Comparison of ENCODE assay signal across 8 mouse cellular contexts in the genomic region with DNA sequence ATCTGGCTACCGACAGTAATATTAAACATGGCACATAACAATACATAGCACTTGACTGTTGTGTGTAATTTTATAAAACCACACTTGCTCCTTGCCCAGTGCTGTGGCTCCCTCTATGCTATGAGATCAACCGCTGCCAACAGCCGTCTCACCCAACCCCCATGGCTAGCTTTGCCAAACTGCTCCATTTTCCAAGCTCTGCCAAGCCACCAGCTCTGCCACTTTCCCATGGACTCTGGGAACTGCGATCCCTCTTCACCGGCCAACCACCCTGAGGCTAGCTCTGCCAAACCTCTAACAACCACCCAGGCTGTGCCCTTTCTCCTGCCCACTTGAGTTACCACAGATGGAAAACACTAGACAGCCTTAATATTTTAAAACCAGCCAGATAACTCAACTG. TPM values are rescaled to one million over a fixed set of nuclear protein-coding genes. Genes with fewer than 3 reads are reported as not detected.
DNase-seq lines count a peak whose midpoint lies in the region; ATAC-seq and TF ChIP-seq lines count a peak whose summit lies in the region.

No protein-coding gene starts in this region.

- H3K27me3 ChIP-seq in forebrain, embryonic 16.5 days (replicated peaks; ENCODE audit: control insufficient read depth, insufficient read depth, low read length), result no peaks in the 10 kb centered on the region
- no peaks in the 10 kb centered on the region for H3K27me3 ChIP-seq in forebrain, embryonic 12.5 days
- no peaks in the 10 kb centered on the region for H3K27me3 ChIP-seq in lung, postnatal 0 days (replicated peaks; ENCODE audit: insufficient read depth, low read length)
- no peaks in the 10 kb centered on the region for H3K27me3 ChIP-seq in forebrain, embryonic 14.5 days (replicated peaks; ENCODE audit: control insufficient read depth, insufficient read depth, low read length)

- no peak for TF ChIP-seq EP300 in lung, postnatal 0 days (IDR thresholded peaks at IDR 0.05)

- 0 out of 2 replicates have a peak, but pooled peaks have one; percentile 9 for ATAC-seq in forebrain, embryonic 16.5 days
- no peak for ATAC-seq in forebrain, embryonic 12.5 days (ENCODE audit: low FRiP score)
- no peak for ATAC-seq in lung, postnatal 0 days
- ATAC-seq in forebrain, embryonic 14.5 days, result no peak

- H3K4me3 ChIP-seq in forebrain, embryonic 16.5 days (replicated peaks; ENCODE audit: low read length), result no peak overlapping the region
- no peak overlapping the region for H3K4me3 ChIP-seq in forebrain, embryonic 12.5 days (replicated peaks)
- H3K4me3 ChIP-seq in lung, postnatal 0 days (ENCODE audit: low read depth, low read length), result no peak overlapping the region
- H3K4me3 ChIP-seq in forebrain, embryonic 14.5 days (ENCODE audit: low read depth, low read length), result no peak overlapping the region

- peaks cover 21% of the 10 kb centered on the region for H3K4me1 ChIP-seq in forebrain, embryonic 16.5 days (replicated peaks; ENCODE audit: control insufficient read depth, insufficient read depth, low read length)
- H3K4me1 ChIP-seq in forebrain, embryonic 12.5 days, result peaks cover 6% of the 10 kb centered on the region; the same call in 1 of the 2 replicates
- H3K4me1 ChIP-seq in lung, postnatal 0 days (ENCODE audit: insufficient read depth, low read depth, low read length), result no peaks in the 10 kb centered on the region; the same call in 1 of the 2 replicates
- 0 out of 2 replicates have a peak, but pooled peaks cover 3% of the 10 kb centered on the region for H3K4me1 ChIP-seq in forebrain, embryonic 14.5 days (ENCODE audit: control insufficient read depth, insufficient read depth, low read length)

- intact Hi-C loops in gastrocnemius, postnatal 36 days (cut with DNase I), result no loop called here

- H3K4me2 ChIP-seq in forebrain, embryonic 16.5 days (ENCODE audit: low read length), result no peak overlapping the region
- H3K4me2 ChIP-seq in forebrain, embryonic 12.5 days, result no peak overlapping the region
- H3K4me2 ChIP-seq in lung, postnatal 0 days (replicated peaks; ENCODE audit: low read depth, low read length), result no peak overlapping the region
- H3K4me2 ChIP-seq in forebrain, embryonic 14.5 days (ENCODE audit: low read length), result no peak overlapping the region

- no peak overlapping the region for H3K9ac ChIP-seq in forebrain, embryonic 16.5 days (replicated peaks; ENCODE audit: low read depth, low read length)
- H3K9ac ChIP-seq in forebrain, embryonic 12.5 days, result no peak overlapping the region
- no peak overlapping the region for H3K9ac ChIP-seq in lung, postnatal 0 days (replicated peaks; ENCODE audit: low read depth)
- no peak overlapping the region for H3K9ac ChIP-seq in forebrain, embryonic 14.5 days (ENCODE audit: low read length)

- 62% methylated on average over 5 of the region's 5 CpGs for WGBS in forebrain, embryonic 16.5 days
- whole genome bisulfite sequencing in forebrain, embryonic 12.5 days, result 91% methylated on average over 5 of the region's 5 CpGs
- 81% methylated on average over 5 of the region's 5 CpGs for WGBS in lung, postnatal 0 days
- WGBS in forebrain, embryonic 14.5 days, result 79% methylated on average over 5 of the region's 5 CpGs

- peak; percentile 54 for DNase-seq in lung, postnatal 36 days
- no peak for DNase-seq in lung, postnatal 0 days (ENCODE audit: low spot score)
- DNase-seq in gastrocnemius, postnatal 36 days, result peak; percentile 33 to 47
- peak; percentile 40 for DNase-seq in right cerebral cortex, postnatal 4 days
- no peak for DNase-seq in urinary bladder, postnatal 4 days (ENCODE audit: low spot score in 2 of 2)
- DNase-seq in forebrain, embryonic 14.5 days (ENCODE audit: low spot score), result no peak

- TF ChIP-seq CTCF in lung, postnatal 0 days (IDR thresholded peaks at IDR 0.05), result no peak

- no peaks in the 10 kb centered on the region for H3K9me3 ChIP-seq in forebrain, embryonic 16.5 days (ENCODE audit: control insufficient read depth, low read length)
- H3K9me3 ChIP-seq in forebrain, embryonic 12.5 days, result no peaks in the 10 kb centered on the region
- no peaks in the 10 kb centered on the region for H3K9me3 ChIP-seq in lung, postnatal 0 days (ENCODE audit: low read length)
- no peaks in the 10 kb centered on the region for H3K9me3 ChIP-seq in forebrain, embryonic 14.5 days (replicated peaks; ENCODE audit: control insufficient read depth, low read length)

- peak overlapping the region; percentile 51 for H3K27ac ChIP-seq in forebrain, embryonic 16.5 days (ENCODE audit: low read length)
- H3K27ac ChIP-seq in forebrain, embryonic 12.5 days, result no peak overlapping the region
- no peak overlapping the region for H3K27ac ChIP-seq in lung, postnatal 0 days (ENCODE audit: low read length)
- H3K27ac ChIP-seq in forebrain, embryonic 14.5 days (ENCODE audit: low read depth, low read length), result no peak overlapping the region

- H3K36me3 ChIP-seq in forebrain, embryonic 16.5 days (ENCODE audit: control insufficient read depth, insufficient read depth), result no peaks in the 10 kb centered on the region
- H3K36me3 ChIP-seq in forebrain, embryonic 12.5 days (replicated peaks), result no peaks in the 10 kb centered on the region
- no peaks in the 10 kb centered on the region for H3K36me3 ChIP-seq in lung, postnatal 0 days (ENCODE audit: insufficient read depth, low read length)
- no peaks in the 10 kb centered on the region for H3K36me3 ChIP-seq in forebrain, embryonic 14.5 days (ENCODE audit: control insufficient read depth, insufficient read depth, low read length)

RNA-seq across cellular contexts. Expression of gene Zfp706, which starts 33.6 kb away (rescaled TPM):
- 479 and 536 TPM in 2 replicates for polyA plus RNA-seq in forebrain, embryonic 16.5 days (2015; fragmentation: Nextera tagmentation; extraction: Ambion mirVana)
- polyA plus RNA-seq in forebrain, embryonic 12.5 days (2016; fragmentation: Nextera tagmentation; extraction: Ambion mirVana), result 463 and 489 TPM in 2 replicates
- polyA plus RNA-seq in lung, postnatal 0 days (2015; fragmentation: Nextera tagmentation; extraction: Ambion mirVana), result 428 and 445 TPM in 2 replicates
- 100 to 1,000 TPM; 100 to 105 TPM for total RNA-seq in gastrocnemius, postnatal 36 days (2021)
- 353 and 411 TPM in 2 replicates for polyA plus RNA-seq in forebrain, embryonic 14.5 days (2014; fragmentation: Nextera tagmentation; extraction: Ambion mirVana)

Comparison
In these comparisons a context has a peak if more than half of its experiments do, and no peak if none do; other contexts are left out.
1. DNase-seq: peak in lung, postnatal 36 days (single experiment), gastrocnemius, postnatal 36 days (2 of 2) and right cerebral cortex, postnatal 4 days (single experiment); none in lung, postnatal 0 days (single experiment), urinary bladder, postnatal 4 days (0 of 2) and forebrain, embryonic 14.5 days (single experiment).